Mouse (Mus musculus) midbrain, embryonic 10.5 days (tissue): Measurements from ENCODE around the gene Atp6v0e2. TPM values are rescaled to one million over a fixed set of nuclear protein-coding genes. Genes with fewer than 3 reads are reported as not detected.
"Not testable (repeated sequence)": the region's sequence is repeated elsewhere in the genome, so short reads cannot be mapped to it uniquely, and the experiment has no call there.

Experiments
- DNase-seq: peaks from one replicate; pipeline ENCODE4 v3.0.0-alpha.2; 2017; ENCODE audit warnings: low spot score
- H3K27ac ChIP-seq: fragments of 300-500 bp; sonication (generic); replicated peaks from 2 replicates; pipeline ENCODE4 v1.5.1; 2016; ENCODE audit warnings: mild to moderate bottlenecking
- H3K27me3 ChIP-seq: fragments of 300-500 bp; sonication (generic); 2 replicates; pipeline ENCODE4 v1.6.1; 2016; ENCODE audit warnings: low read depth, mild to moderate bottlenecking; ENCODE audit not compliant: poor library complexity, severe bottlenecking
- H3K36me3 ChIP-seq: fragments of 300-500 bp; sonication (generic); 2 replicates; pipeline ENCODE4 v1.6.1; 2016; ENCODE audit warnings: mild to moderate bottlenecking, moderate library complexity
- H3K4me1 ChIP-seq: fragments of 300-500 bp; sonication (generic); 2 replicates; pipeline ENCODE4 v1.6.1; 2016
- H3K4me3 ChIP-seq: fragments of 300-500 bp; sonication (generic); 2 replicates; pipeline ENCODE4 v1.5.1; 2016; ENCODE audit warnings: mild to moderate bottlenecking, moderate library complexity
- H3K9me3 ChIP-seq: fragments of 300-500 bp; sonication (generic); replicated peaks from 2 replicates; pipeline ENCODE4 v1.6.1; 2016; ENCODE audit warnings: mild to moderate bottlenecking
- WGBS: fragments of 180-500 bp; shearing (Covaris S2); methylation state at CpG from one replicate; pipeline ENCODE4 v1.1.7; 2016; 5-methylcytosine and 5-hydroxymethylcytosine counted together
- polyA plus RNA-seq: library from polyadenylated mRNA; unstranded; fragments of >200 nt; fragmentation: Nextera tagmentation; extraction: Ambion mirVana; gene quantifications from 2 replicates; pipeline ENCODE4 v1.2.1, GENCODE M21; 2016

The Atp6v0e2 gene
- polyA plus RNA-seq: 59.0 and 71.9 TPM in 2 replicates

- H3K4me1 ChIP-seq: peaks cover 26% of the 10 kb centered on the region
- H3K4me3 ChIP-seq: peak within 1 kb of the TSS; percentile 58
- WGBS: 4% methylated on average over 38 of the region's 38 CpGs
- no peaks in the 10 kb centered on the region for H3K27me3 ChIP-seq
- H3K36me3 ChIP-seq: peaks cover 31% of the 10 kb centered on the region
- H3K9me3 ChIP-seq: no peaks in the 10 kb centered on the region
- peak within 1 kb of the TSS; percentile 88 for H3K27ac ChIP-seq
- DNase-seq: peak; percentile 92
Measured at GRCm38 (mm10) chr6:48537105-48537954, at the start of gene Atp6v0e2. Gene Atp6v0e2, plus strand, starts transcription at chr6:48537615.

GRCm38 (mm10) chr6:48487747-48488725 is 49.4 kb upstream of the Atp6v0e2 start:
- H3K27me3 ChIP-seq: peaks cover 30% of the 10 kb centered on the region
- H3K4me1 ChIP-seq: peaks cover 27% of the 10 kb centered on the region

GRCm38 (mm10) chr6:48489741-48490140 is 47.7 kb upstream of the Atp6v0e2 start:
- peaks cover 24% of the 10 kb centered on the region for H3K27me3 ChIP-seq

More at GRCm38 (mm10) chr6:48487747-48488725, 49.4 kb upstream of the Atp6v0e2 start:
- no peaks in the 10 kb centered on the region for H3K9me3 ChIP-seq
- peak; percentile 35 for DNase-seq
- WGBS: 14% methylated on average over 17 of the region's 25 CpGs
- peak overlapping the region; percentile 81 for H3K27ac ChIP-seq
- H3K4me3 ChIP-seq: peak overlapping the region; percentile 41
- H3K36me3 ChIP-seq: no peaks in the 10 kb centered on the region

DNA sequence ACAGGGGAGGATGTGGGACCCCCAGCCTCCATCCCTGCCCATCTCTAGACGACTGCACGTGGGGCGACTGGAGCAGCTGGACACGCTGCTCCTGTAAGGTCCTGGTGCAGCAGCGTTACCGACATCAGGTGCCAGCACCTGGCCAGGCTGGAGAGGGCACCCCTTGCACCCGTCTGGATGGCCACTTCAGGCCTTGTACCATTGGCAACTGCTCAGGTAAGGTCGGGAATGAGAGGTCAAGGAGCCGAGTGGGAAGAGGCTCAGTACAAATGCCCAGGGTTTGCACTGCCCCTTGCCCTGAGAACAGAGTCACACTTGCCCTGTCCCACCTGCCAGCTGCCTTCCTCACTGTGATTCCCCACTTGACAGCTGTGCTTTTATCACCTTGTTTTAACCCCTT is 46.1 kb upstream of the Atp6v0e2 start:
- WGBS: 79% methylated on average over 9 of the region's 9 CpGs
- Histone ChIP-seq H3K4me1 (peaks cover 29% of the 10 kb centered on the region), H3K27me3 (peaks cover 21% of the 10 kb centered on the region), H3K27ac (no peak overlapping the region), H3K36me3 (no peaks in the 10 kb centered on the region), H3K4me3 (no peak overlapping the region), H3K9me3 (no peaks in the 10 kb centered on the region)
- DNase-seq: no peak

More at GRCm38 (mm10) chr6:48489741-48490140, 47.7 kb upstream of the Atp6v0e2 start:
- Histone ChIP-seq H3K27ac (no peak overlapping the region), H3K4me3 (no peak overlapping the region), H3K4me1 (peaks cover 35% of the 10 kb centered on the region), H3K9me3 (no peaks in the 10 kb centered on the region), H3K36me3 (no peaks in the 10 kb centered on the region)
- WGBS: 86% methylated on average over 3 of the region's 3 CpGs
- no peak for DNase-seq

DNA sequence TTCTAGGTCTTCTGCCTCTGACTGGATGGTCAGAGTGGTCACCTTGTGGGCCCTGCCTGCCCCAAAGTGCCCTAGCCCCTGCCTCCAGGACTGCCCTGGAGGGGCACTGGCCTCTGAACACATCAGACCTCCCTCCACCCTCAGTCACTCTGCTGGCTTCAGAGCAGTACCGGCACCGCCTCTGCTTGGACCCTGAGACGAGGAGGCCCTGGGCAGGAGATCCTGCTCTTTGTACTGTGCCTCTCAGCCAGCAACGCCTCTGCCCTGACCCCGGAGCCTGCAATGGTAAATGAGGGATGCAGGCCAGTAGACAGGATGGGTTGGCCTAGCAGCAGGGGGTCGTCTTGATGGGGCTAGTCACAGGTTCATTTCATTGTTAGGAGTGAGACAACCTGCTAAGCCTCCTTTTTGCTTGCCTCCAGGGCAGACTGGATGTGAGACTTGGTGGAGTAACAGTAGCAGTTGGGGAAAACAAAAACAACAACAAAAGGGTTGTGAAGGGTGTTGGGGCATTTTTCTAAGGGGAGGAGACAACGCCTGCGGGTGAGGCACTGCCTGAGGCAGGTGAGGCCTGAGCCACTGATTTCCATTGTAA is 44.2 kb upstream of the Atp6v0e2 start:
- no peak overlapping the region for H3K4me3 ChIP-seq
- peaks cover 15% of the 10 kb centered on the region for H3K4me1 ChIP-seq
- no peaks in the 10 kb centered on the region for H3K36me3 ChIP-seq
- H3K27ac ChIP-seq: no peak overlapping the region; the same call in 1 of the 2 replicates
- no peaks in the 10 kb centered on the region for H3K9me3 ChIP-seq
- peaks cover 14% of the 10 kb centered on the region; the same call in 1 of the 2 replicates for H3K27me3 ChIP-seq
- WGBS: 12% methylated on average over 8 of the region's 8 CpGs
- DNase-seq: no peak

DNA sequence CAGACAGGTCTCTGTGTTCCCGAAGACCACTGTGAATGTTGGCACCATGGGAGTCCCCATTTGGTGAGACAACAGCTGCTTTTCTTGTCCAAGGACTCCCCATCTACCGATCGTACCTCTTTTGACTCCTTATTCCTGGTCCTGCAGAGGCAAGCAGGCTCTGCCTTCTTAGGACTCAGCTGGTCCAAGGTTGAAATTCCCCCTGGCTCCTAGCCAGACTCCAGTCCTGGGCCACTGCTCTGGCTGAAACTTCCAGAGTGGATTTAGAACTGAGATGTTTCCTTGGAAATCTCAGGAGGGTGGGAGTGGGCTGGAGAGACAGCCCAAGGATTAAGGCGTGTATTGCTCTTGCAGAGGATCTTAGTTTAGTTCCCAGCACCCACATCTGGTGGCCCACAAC is 39.9 kb upstream of the Atp6v0e2 start:
- 84% methylated on average over 4 of the region's 4 CpGs for WGBS
- Histone ChIP-seq H3K27me3 (peaks cover 1% of the 10 kb centered on the region; the same call in 1 of the 2 replicates), H3K9me3 (no peaks in the 10 kb centered on the region)

GRCm38 (mm10) chr6:48503847-48504240 is 33.6 kb upstream of the Atp6v0e2 start:
- no peak for DNase-seq
- Histone ChIP-seq H3K4me3 (peak overlapping the region; percentile 80), H3K36me3 (no peaks in the 10 kb centered on the region), H3K4me1 (peaks cover 20% of the 10 kb centered on the region), H3K27me3 (no peaks in the 10 kb centered on the region), H3K9me3 (no peaks in the 10 kb centered on the region), H3K27ac (no peak overlapping the region)
- WGBS: 22% methylated on average over 2 of the region's 2 CpGs

More for the DNA sequence above, 39.9 kb upstream of the Atp6v0e2 start:
- DNase-seq: no peak
- H3K4me1 ChIP-seq: peaks cover 18% of the 10 kb centered on the region
- H3K36me3 ChIP-seq: no peaks in the 10 kb centered on the region
- H3K4me3 ChIP-seq: no peak overlapping the region
- no peak overlapping the region for H3K27ac ChIP-seq

DNA sequence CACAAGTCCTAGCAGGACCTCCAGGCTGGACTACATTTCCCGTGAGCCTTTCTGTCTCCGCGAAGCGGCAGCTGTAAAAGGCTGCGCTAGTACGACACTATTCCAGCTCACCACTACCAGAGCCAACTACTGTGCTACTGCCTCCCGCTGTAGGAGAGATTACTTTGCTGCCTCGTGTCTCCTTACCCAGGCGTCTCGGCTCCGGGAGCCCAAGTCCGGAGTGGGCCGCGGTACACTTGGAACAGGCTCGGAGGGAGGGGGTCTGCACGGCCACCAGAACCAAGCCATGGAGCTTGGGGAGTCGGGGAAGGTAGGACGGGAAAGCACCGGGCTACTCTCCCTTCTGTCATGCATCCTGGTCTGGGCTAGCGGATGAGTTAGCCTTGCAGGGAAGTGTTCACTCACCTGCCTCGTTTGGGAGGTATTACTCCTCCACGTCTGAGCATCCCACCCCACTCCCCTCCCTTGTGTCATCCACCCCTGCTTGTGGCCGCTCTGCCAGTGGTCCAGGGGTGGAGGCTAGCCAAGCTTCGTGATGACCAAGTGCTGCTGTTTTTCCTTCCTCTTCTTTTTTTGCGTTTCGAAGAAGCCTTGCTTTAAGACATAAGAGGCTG is 33.1 kb upstream of the Atp6v0e2 start:
- whole genome bisulfite sequencing: 1% methylated on average over 26 of the region's 26 CpGs
- peak overlapping the region; percentile 86 for H3K27ac ChIP-seq
- peak; percentile 74 for DNase-seq

GRCm38 (mm10) chr6:48508087-48508486 is 29.3 kb upstream of the Atp6v0e2 start:
- WGBS: 81% methylated on average over 4 of the region's 4 CpGs
- Histone ChIP-seq H3K4me3 (no peak overlapping the region), H3K4me1 (peaks cover 14% of the 10 kb centered on the region), H3K27me3 (no peaks in the 10 kb centered on the region), H3K27ac (no peak overlapping the region), H3K36me3 (peaks cover 20% of the 10 kb centered on the region), H3K9me3 (no peaks in the 10 kb centered on the region)
- DNase-seq: no peak

More for the DNA sequence above, 33.1 kb upstream of the Atp6v0e2 start:
- Histone ChIP-seq H3K9me3 (no peaks in the 10 kb centered on the region), H3K27me3 (no peaks in the 10 kb centered on the region), H3K36me3 (no peaks in the 10 kb centered on the region), H3K4me1 (peaks cover 20% of the 10 kb centered on the region), H3K4me3 (peak overlapping the region; percentile 80)

- no peak overlapping the region for H3K27ac ChIP-seq
- no peak overlapping the region for H3K4me3 ChIP-seq
- 93% methylated on average over 4 of the region's 4 CpGs for WGBS
- no peaks in the 10 kb centered on the region for H3K9me3 ChIP-seq
- peaks cover 43% of the 10 kb centered on the region for H3K36me3 ChIP-seq
- peaks cover under 1% of the 10 kb centered on the region; the same call in 1 of the 2 replicates for H3K4me1 ChIP-seq
- no peaks in the 10 kb centered on the region for H3K27me3 ChIP-seq
- DNase-seq: no peak
Measured at GRCm38 (mm10) chr6:48510426-48510825, 27.0 kb upstream of the Atp6v0e2 start.

DNA sequence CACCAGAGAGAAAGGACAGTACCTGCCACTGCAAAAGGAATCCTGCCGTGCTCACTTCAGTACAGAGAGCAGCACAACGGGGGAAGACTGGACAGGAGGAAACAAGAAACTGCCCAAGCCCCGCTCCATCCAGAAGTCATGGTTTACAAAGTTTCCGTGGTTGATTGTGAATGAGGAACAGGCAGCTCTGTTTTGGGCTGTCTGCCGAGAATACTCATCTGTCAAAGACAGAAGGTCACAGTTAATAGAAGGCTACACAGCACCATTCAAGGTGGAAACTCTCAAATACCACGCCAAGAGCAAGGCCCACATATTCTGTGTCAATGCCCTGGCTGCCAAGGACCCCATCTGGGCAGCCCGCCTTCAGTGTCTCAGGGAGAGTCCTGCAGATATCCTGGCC is 25.6 kb upstream of the Atp6v0e2 start:
- Histone ChIP-seq H3K27me3 (no peaks in the 10 kb centered on the region), H3K4me3 (no peak overlapping the region), H3K36me3 (peaks cover 57% of the 10 kb centered on the region), H3K9me3 (no peaks in the 10 kb centered on the region; the same call in 1 of the 2 replicates), H3K4me1 (no peaks in the 10 kb centered on the region), H3K27ac (no peak overlapping the region)
- DNase-seq: no peak
- 92% methylated on average over 7 of the region's 7 CpGs for WGBS

- not testable (repeated sequence) for DNase-seq, H3K27ac ChIP-seq, H3K9me3 ChIP-seq, H3K36me3 ChIP-seq, H3K4me1 ChIP-seq, H3K27me3 ChIP-seq, H3K4me3 ChIP-seq
- 96% methylated on average over 16 of the region's 16 CpGs for WGBS
Measured at GRCm38 (mm10) chr6:48524882-48525281, 12.5 kb upstream of the Atp6v0e2 start.
